9 mouse cellular contexts compared by ENCODE assay signal in genomic region chr6:31190628-31191373, GRCm38 (mm10).
DNase-seq lines count a peak whose midpoint lies in the region; ATAC-seq and TF ChIP-seq lines count a peak whose summit lies in the region.
"Had no signal": no experiment of that assay in that cellular context is flagged by ENCODE, and none has a peak within 500 bp of the region (broad histone marks: within the 10 kb centered on the region; RNA-seq: fewer than 3 reads in every experiment).

No protein-coding gene starts in this region.

- WGBS in liver, embryonic 14.5 days (ENCODE audit: insufficient replicate concordance), result 30% methylated on average over 5 of the region's 5 CpGs

- TF ChIP-seq CTCF in liver, embryonic 14.5 days (IDR thresholded peaks at IDR 0.05; ENCODE audit: low read depth), result peak; percentile 52

- no peak for TF ChIP-seq EP300 in liver, embryonic 14.5 days (IDR thresholded peaks at IDR 0.05; ENCODE audit: low read depth)

- no peak overlapping the region for H3K9ac ChIP-seq in liver, embryonic 14.5 days (replicated peaks)
- H3K9ac ChIP-seq: embryonic facial prominence, embryonic 13.5 days; hindbrain, embryonic 15.5 days had no signal

- H3K4me3 ChIP-seq in liver, embryonic 14.5 days (ENCODE audit: insufficient read depth in 1 of 2, low read depth in 2 of 2, low read length in 2 of 2), result no peak overlapping the region
- H3K4me3 ChIP-seq: embryonic facial prominence, embryonic 13.5 days; hindbrain, embryonic 15.5 days had no signal

- H3K27ac ChIP-seq in liver, embryonic 14.5 days, result no peak overlapping the region
- H3K27ac ChIP-seq: embryonic facial prominence, embryonic 13.5 days; hindbrain, embryonic 15.5 days had no signal

- intact Hi-C loops in left cerebral cortex, postnatal 10 days (cut with DNase I), result loop anchor here (5.0 kb wide), 1 partner anchor 262 kb away; no protein-coding TSS in a partner anchor

- H3K36me3 ChIP-seq in liver, embryonic 14.5 days (replicated peaks; ENCODE audit: control insufficient read depth, insufficient read depth, low read depth), result no peaks in the 10 kb centered on the region
- H3K36me3 ChIP-seq: embryonic facial prominence, embryonic 13.5 days; hindbrain, embryonic 15.5 days had no signal

- H3K9me3 ChIP-seq in liver, embryonic 14.5 days (ENCODE audit: control insufficient read depth, low read length), result no peaks in the 10 kb centered on the region
- H3K9me3 ChIP-seq: embryonic facial prominence, embryonic 13.5 days; hindbrain, embryonic 15.5 days had no signal

- H3K4me2 ChIP-seq in liver, embryonic 14.5 days (ENCODE audit: low read depth), result peak overlapping the region; percentile 7; the same call in 1 of the 2 replicates
- H3K4me2 ChIP-seq: embryonic facial prominence, embryonic 13.5 days; hindbrain, embryonic 15.5 days had no signal

- peak in 2 of 3 experiments; percentile 19 to 28 for DNase-seq in liver, embryonic 14.5 days (ENCODE audit: low read depth in 3 of 3, low spot score in 3 of 3)
- no peak for DNase-seq in liver
- DNase-seq in MEL-GATA-1-ER (ENCODE audit: extremely low read depth, low read depth), result peak; percentile 44
- DNase-seq in c-Kit-positive CD71-positive TER-119-positive erythroid progenitor cells, embryonic 14.5 days (ENCODE audit: low spot score), result peak; percentile 50
- no peak for DNase-seq in ovary, postnatal 36 days (ENCODE audit: low spot score)
- DNase-seq in left cerebral cortex, postnatal 10 days (ENCODE audit: extremely low spot score in 1 of 2, low spot score in 2 of 2), result no peak

- 0 out of 4 replicates have a peak, but pooled peaks cover 0 to 2% of the 10 kb centered on the region in 2 experiments for H3K4me1 ChIP-seq in liver, embryonic 14.5 days (replicated peaks; ENCODE audit: control insufficient read depth in 2 of 2, insufficient read depth in 2 of 2, low read length in 1 of 2)
- H3K4me1 ChIP-seq: hindbrain, embryonic 15.5 days had no signal

- H3K27me3 ChIP-seq in liver, embryonic 14.5 days (ENCODE audit: control insufficient read depth, insufficient read depth, low read length), result no peaks in the 10 kb centered on the region
- H3K27me3 ChIP-seq: hindbrain, embryonic 15.5 days had no signal

- ATAC-seq in liver, embryonic 14.5 days (ENCODE audit: insufficient read depth), result no peak
- peak; percentile 35; the same call in 1 of the 2 replicates for ATAC-seq in neutrophil, adult 5-6 weeks (ENCODE audit: extremely low read depth, insufficient number of reproducible peaks, low FRiP score, poor library complexity, severe bottlenecking)

Comparison
In these comparisons a context has a peak if more than half of its experiments do, and no peak if none do; other contexts are left out.
1. DNase-seq: peak in liver, embryonic 14.5 days (2 of 3), MEL-GATA-1-ER (single experiment) and c-Kit-positive CD71-positive TER-119-positive erythroid progenitor cells, embryonic 14.5 days (single experiment); none in liver (single experiment), ovary, postnatal 36 days (single experiment) and left cerebral cortex, postnatal 10 days (0 of 2).